ENCODE assay signal across 9 mouse cellular contexts in the genomic region with DNA sequence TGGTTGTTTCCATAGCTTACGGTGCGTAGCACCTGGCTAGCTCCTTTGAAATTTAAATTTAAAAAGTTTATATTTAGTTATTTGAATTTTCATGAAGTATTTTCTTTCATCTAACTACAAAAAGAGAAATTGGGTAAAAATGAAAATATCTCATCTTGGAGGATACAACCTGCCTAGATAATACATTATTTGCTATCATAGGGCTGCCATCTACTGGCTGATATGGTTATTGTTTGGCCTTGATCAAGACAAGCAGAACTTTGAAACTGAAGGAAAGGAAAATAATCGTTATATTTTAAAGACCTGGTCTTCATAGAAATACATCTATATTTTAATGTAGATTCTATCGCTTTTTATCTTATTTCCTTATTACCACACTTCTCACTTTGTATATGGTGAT.
DNase-seq lines count a peak whose midpoint lies in the region; ATAC-seq lines count a peak whose summit lies in the region.
"Had no signal": no experiment of that assay in that cellular context is flagged by ENCODE, and none has a peak within 500 bp of the region (broad histone marks: within the 10 kb centered on the region; RNA-seq: fewer than 3 reads in every experiment).

No protein-coding gene starts in this region.

- H3K9me3 ChIP-seq in hindbrain, embryonic 14.5 days (ENCODE audit: control insufficient read depth, low read length), result no peaks in the 10 kb centered on the region
- H3K9me3 ChIP-seq in hindbrain, embryonic 12.5 days (replicated peaks), result no peaks in the 10 kb centered on the region
- no peaks in the 10 kb centered on the region for H3K9me3 ChIP-seq in forebrain, embryonic 16.5 days (ENCODE audit: control insufficient read depth, low read length)
- H3K9me3 ChIP-seq: liver, embryonic 13.5 days had no signal

- no peak overlapping the region for H3K9ac ChIP-seq in hindbrain, embryonic 14.5 days
- H3K9ac ChIP-seq in hindbrain, embryonic 12.5 days, result no peak overlapping the region
- H3K9ac ChIP-seq in forebrain, embryonic 16.5 days (replicated peaks; ENCODE audit: low read depth, low read length), result no peak overlapping the region
- H3K9ac ChIP-seq: liver, embryonic 13.5 days had no signal

- 74% methylated on average over 4 of the region's 4 CpGs for WGBS in hindbrain, embryonic 14.5 days
- 79% methylated on average over 4 of the region's 4 CpGs for WGBS in hindbrain, embryonic 12.5 days
- WGBS in forebrain, embryonic 16.5 days, result 67% methylated on average over 4 of the region's 4 CpGs

- no peaks in the 10 kb centered on the region for H3K36me3 ChIP-seq in hindbrain, embryonic 14.5 days (replicated peaks; ENCODE audit: control insufficient read depth, insufficient read depth)
- no peaks in the 10 kb centered on the region for H3K36me3 ChIP-seq in hindbrain, embryonic 12.5 days
- no peaks in the 10 kb centered on the region for H3K36me3 ChIP-seq in forebrain, embryonic 16.5 days (ENCODE audit: control insufficient read depth, insufficient read depth)
- H3K36me3 ChIP-seq: liver, embryonic 13.5 days had no signal

- ATAC-seq in hindbrain, embryonic 14.5 days (ENCODE audit: low FRiP score), result peak; percentile 55; the same call in 1 of the 2 replicates
- ATAC-seq in hindbrain, embryonic 12.5 days (ENCODE audit: low FRiP score), result no peak
- peak; percentile 64; the same call in 1 of the 2 replicates for ATAC-seq in forebrain, embryonic 16.5 days
- no peak for ATAC-seq in erythroid progenitor cell, adult 5-6 weeks (replicated peaks; ENCODE audit: low FRiP score, poor library complexity, severe bottlenecking)

- DNase-seq in hindbrain, embryonic 14.5 days (ENCODE audit: low spot score), result peak; percentile 86
- peak; percentile 40 to 63 for DNase-seq in right cerebral cortex, adult 2 months (ENCODE audit: low spot score in 2 of 2)
- DNase-seq in right cerebral cortex, postnatal 25 days, result no peak
- peak; percentile 19 for DNase-seq in retina, postnatal 7 days (ENCODE audit: low read depth, low spot score)
- no peak for DNase-seq in thymus, postnatal 14 days
- DNase-seq: liver, embryonic 13.5 days had no signal

- H3K4me1 ChIP-seq in hindbrain, embryonic 14.5 days (replicated peaks; ENCODE audit: control insufficient read depth, insufficient read depth, low read length), result no peaks in the 10 kb centered on the region
- H3K4me1 ChIP-seq in hindbrain, embryonic 12.5 days, result no peaks in the 10 kb centered on the region
- 0 out of 2 replicates have a peak, but pooled peaks cover 3% of the 10 kb centered on the region for H3K4me1 ChIP-seq in forebrain, embryonic 16.5 days (replicated peaks; ENCODE audit: control insufficient read depth, insufficient read depth, low read length)
- H3K4me1 ChIP-seq: liver, embryonic 13.5 days had no signal

- no peak overlapping the region for H3K4me3 ChIP-seq in hindbrain, embryonic 14.5 days (replicated peaks; ENCODE audit: low read length)
- H3K4me3 ChIP-seq in hindbrain, embryonic 12.5 days, result no peak overlapping the region
- no peak overlapping the region for H3K4me3 ChIP-seq in forebrain, embryonic 16.5 days (replicated peaks; ENCODE audit: low read length)
- H3K4me3 ChIP-seq: liver, embryonic 13.5 days had no signal

- no peak overlapping the region for H3K27ac ChIP-seq in hindbrain, embryonic 14.5 days
- H3K27ac ChIP-seq in hindbrain, embryonic 12.5 days, result no peak overlapping the region
- H3K27ac ChIP-seq in forebrain, embryonic 16.5 days (ENCODE audit: low read length), result no peak overlapping the region
- H3K27ac ChIP-seq: liver, embryonic 13.5 days had no signal

- H3K27me3 ChIP-seq in hindbrain, embryonic 14.5 days (ENCODE audit: control insufficient read depth, insufficient read depth, low read length), result no peaks in the 10 kb centered on the region
- no peaks in the 10 kb centered on the region for H3K27me3 ChIP-seq in hindbrain, embryonic 12.5 days
- no peaks in the 10 kb centered on the region for H3K27me3 ChIP-seq in forebrain, embryonic 16.5 days (replicated peaks; ENCODE audit: control insufficient read depth, insufficient read depth, low read length)
- H3K27me3 ChIP-seq: liver, embryonic 13.5 days had no signal

- H3K4me2 ChIP-seq in hindbrain, embryonic 14.5 days (replicated peaks), result no peak overlapping the region
- H3K4me2 ChIP-seq in hindbrain, embryonic 12.5 days (replicated peaks), result no peak overlapping the region
- no peak overlapping the region for H3K4me2 ChIP-seq in forebrain, embryonic 16.5 days (ENCODE audit: low read length)
- H3K4me2 ChIP-seq: liver, embryonic 13.5 days had no signal

Comparison
In these comparisons a context has a peak if more than half of its experiments do, and no peak if none do; other contexts are left out.
1. ATAC-seq: peak in hindbrain, embryonic 14.5 days (single experiment) and forebrain, embryonic 16.5 days (single experiment); none in hindbrain, embryonic 12.5 days (single experiment) and erythroid progenitor cell, adult 5-6 weeks (single experiment).
2. DNase-seq: peak in hindbrain, embryonic 14.5 days (single experiment), right cerebral cortex, adult 2 months (2 of 2) and retina, postnatal 7 days (single experiment); none in right cerebral cortex, postnatal 25 days (single experiment) and thymus, postnatal 14 days (single experiment).